Mouse (Mus musculus): ENCODE results near the gene Cox14.
"Not testable (repeated sequence)": the region's sequence is repeated elsewhere in the genome, so short reads cannot be mapped to it uniquely, and the experiment has no call there.

Gene Cox14

GRCm38 (mm10) chr15:99736675-99737074, 11.3 kb downstream of the Cox14 start:
- Histone ChIP-seq H3K4me1 (replicated peaks; ENCODE audit: low read depth, low read length) (peaks cover 7% of the 10 kb centered on the region), H3K36me3 (ENCODE audit: insufficient read depth, low read length) (peaks cover 89% of the 10 kb centered on the region), H3K9me3 (ENCODE audit: low read length) (no peaks in the 10 kb centered on the region), H3K27me3 (ENCODE audit: insufficient read depth, low read length) (no peaks in the 10 kb centered on the region), H3K4me3 (replicated peaks; ENCODE audit: low read length) (no peak overlapping the region)
- TF ChIP-seq NANOG (IDR thresholded peaks at IDR 0.05; ENCODE audit: borderline replicate concordance, low read length), result no peak
- TF ChIP-seq CTCF (conservative IDR thresholded peaks at IDR 0.05; ENCODE audit: low read length), result no peak

GRCm38 (mm10) chr15:99740229-99740628, 14.8 kb downstream of the Cox14 start:
- Histone ChIP-seq H3K36me3 (ENCODE audit: insufficient read depth, low read length) (peaks cover 90% of the 10 kb centered on the region), H3K4me1 (replicated peaks; ENCODE audit: low read depth, low read length) (no peaks in the 10 kb centered on the region), H3K27me3 (ENCODE audit: insufficient read depth, low read length) (no peaks in the 10 kb centered on the region), H3K9me3 (ENCODE audit: low read length) (no peaks in the 10 kb centered on the region), H3K4me3 (replicated peaks; ENCODE audit: low read length) (no peak overlapping the region)
- TF ChIP-seq CTCF (conservative IDR thresholded peaks at IDR 0.05; ENCODE audit: low read length) (no peak), NANOG (IDR thresholded peaks at IDR 0.05; ENCODE audit: borderline replicate concordance, low read length) (no peak), POU5F1 (IDR thresholded peaks at IDR 0.05; ENCODE audit: borderline replicate concordance, low read length) (no peak)

GRCm38 (mm10) chr15:99754204-99754603, 28.8 kb downstream of the Cox14 start:
- no peaks in the 10 kb centered on the region for H3K27me3 ChIP-seq (ENCODE audit: insufficient read depth, low read length)
- H3K9me3 ChIP-seq (ENCODE audit: low read length), result no peaks in the 10 kb centered on the region
- no peak overlapping the region for H3K4me3 ChIP-seq (replicated peaks; ENCODE audit: low read length)
- H3K4me1 ChIP-seq (replicated peaks; ENCODE audit: low read depth, low read length), result no peaks in the 10 kb centered on the region
- no peak for TF ChIP-seq CTCF (conservative IDR thresholded peaks at IDR 0.05; ENCODE audit: low read length)
- no peak for TF ChIP-seq POU5F1 (IDR thresholded peaks at IDR 0.05; ENCODE audit: borderline replicate concordance, low read length)
- TF ChIP-seq NANOG (IDR thresholded peaks at IDR 0.05; ENCODE audit: borderline replicate concordance, low read length), result no peak
- peaks cover 8% of the 10 kb centered on the region; the same call in 1 of the 2 replicates for H3K36me3 ChIP-seq (ENCODE audit: insufficient read depth, low read length)

- Histone ChIP-seq H3K4me1 (replicated peaks; ENCODE audit: low read depth, low read length) (peaks cover 19% of the 10 kb centered on the region), H3K27me3 (ENCODE audit: insufficient read depth, low read length) (no peaks in the 10 kb centered on the region), H3K36me3 (ENCODE audit: insufficient read depth, low read length) (peaks cover 13% of the 10 kb centered on the region), H3K4me3 (replicated peaks; ENCODE audit: low read length) (no peak overlapping the region), H3K9me3 (ENCODE audit: low read length) (no peaks in the 10 kb centered on the region)
- no peak for TF ChIP-seq POU5F1 (IDR thresholded peaks at IDR 0.05; ENCODE audit: borderline replicate concordance, low read length)
- no peak for TF ChIP-seq NANOG (IDR thresholded peaks at IDR 0.05; ENCODE audit: borderline replicate concordance, low read length)
- TF ChIP-seq CTCF (conservative IDR thresholded peaks at IDR 0.05; ENCODE audit: low read length), result no peak
These were observed 42.0 kb downstream of the Cox14 start for GRCm38 (mm10) chr15:99767467-99767866.

GRCm38 (mm10) chr15:99768761-99769160, 43.3 kb downstream of the Cox14 start:
- H3K9me3 ChIP-seq (ENCODE audit: low read length), result no peaks in the 10 kb centered on the region
- no peaks in the 10 kb centered on the region for H3K27me3 ChIP-seq (ENCODE audit: insufficient read depth, low read length)
- H3K4me3 ChIP-seq (replicated peaks; ENCODE audit: low read length), result no peak overlapping the region
- TF ChIP-seq CTCF (conservative IDR thresholded peaks at IDR 0.05; ENCODE audit: low read length) (no peak), POU5F1 (IDR thresholded peaks at IDR 0.05; ENCODE audit: borderline replicate concordance, low read length) (no peak), NANOG (IDR thresholded peaks at IDR 0.05; ENCODE audit: borderline replicate concordance, low read length) (no peak)
- peaks cover 13% of the 10 kb centered on the region for H3K36me3 ChIP-seq (ENCODE audit: insufficient read depth, low read length)
- peaks cover 23% of the 10 kb centered on the region for H3K4me1 ChIP-seq (replicated peaks; ENCODE audit: low read depth, low read length)

GRCm38 (mm10) chr15:99771004-99771500, 45.6 kb downstream of the Cox14 start:
- Histone ChIP-seq H3K4me1 (replicated peaks; ENCODE audit: low read depth, low read length) (peaks cover 25% of the 10 kb centered on the region), H3K9me3 (ENCODE audit: low read length) (no peaks in the 10 kb centered on the region), H3K36me3 (ENCODE audit: insufficient read depth, low read length) (no peaks in the 10 kb centered on the region), H3K27me3 (ENCODE audit: insufficient read depth, low read length) (no peaks in the 10 kb centered on the region), H3K4me3 (replicated peaks; ENCODE audit: low read length) (peak overlapping the region; percentile 88)
- TF ChIP-seq POU5F1 (IDR thresholded peaks at IDR 0.05; ENCODE audit: borderline replicate concordance, low read length) (no peak), NANOG (IDR thresholded peaks at IDR 0.05; ENCODE audit: borderline replicate concordance, low read length) (no peak), CTCF (conservative IDR thresholded peaks at IDR 0.05; ENCODE audit: low read length) (no peak)

GRCm38 (mm10) chr15:99771601-99772276, 46.3 kb downstream of the Cox14 start:
- Histone ChIP-seq H3K4me1 (replicated peaks; ENCODE audit: low read depth, low read length) (peaks cover 19% of the 10 kb centered on the region), H3K27me3 (ENCODE audit: insufficient read depth, low read length) (no peaks in the 10 kb centered on the region), H3K4me3 (replicated peaks; ENCODE audit: low read length) (peak overlapping the region; percentile 88), H3K36me3 (ENCODE audit: insufficient read depth, low read length) (no peaks in the 10 kb centered on the region), H3K9me3 (ENCODE audit: low read length) (no peaks in the 10 kb centered on the region)
- TF ChIP-seq NANOG (IDR thresholded peaks at IDR 0.05; ENCODE audit: borderline replicate concordance, low read length) (no peak), POU5F1 (IDR thresholded peaks at IDR 0.05; ENCODE audit: borderline replicate concordance, low read length) (no peak), CTCF (conservative IDR thresholded peaks at IDR 0.05; ENCODE audit: low read length) (no peak)

- no peaks in the 10 kb centered on the region for H3K36me3 ChIP-seq (ENCODE audit: insufficient read depth, low read length)
- peak overlapping the region; percentile 88 for H3K4me3 ChIP-seq (replicated peaks; ENCODE audit: low read length)
- H3K9me3 ChIP-seq (ENCODE audit: low read length), result no peaks in the 10 kb centered on the region
- no peaks in the 10 kb centered on the region for H3K27me3 ChIP-seq (ENCODE audit: insufficient read depth, low read length)
- no peak for TF ChIP-seq POU5F1 (IDR thresholded peaks at IDR 0.05; ENCODE audit: borderline replicate concordance, low read length)
- TF ChIP-seq CTCF (conservative IDR thresholded peaks at IDR 0.05; ENCODE audit: low read length), result no peak
- no peak for TF ChIP-seq NANOG (IDR thresholded peaks at IDR 0.05; ENCODE audit: borderline replicate concordance, low read length)
- peaks cover 19% of the 10 kb centered on the region for H3K4me1 ChIP-seq (replicated peaks; ENCODE audit: low read depth, low read length)
These were observed 47.0 kb downstream of the Cox14 start for GRCm38 (mm10) chr15:99772277-99772880.

- H3K9me3 ChIP-seq (ENCODE audit: low read length); H3K27me3 ChIP-seq (ENCODE audit: insufficient read depth, low read length); H3K36me3 ChIP-seq (ENCODE audit: insufficient read depth, low read length): not testable (repeated sequence)
- Histone ChIP-seq H3K4me3 (replicated peaks; ENCODE audit: low read length) (peak within 1 kb of the TSS; percentile 88), H3K4me1 (replicated peaks; ENCODE audit: low read depth, low read length) (peaks cover 18% of the 10 kb centered on the region)
These were observed 47.3 kb downstream of the Cox14 start, which contains the start of gene Cers5 for GRCm38 (mm10) chr15:99772881-99772924. Gene Cers5, minus strand, starts transcription at chr15:99772885.
